Mouse (Mus musculus): ENCODE results near the gene Casp2. TPM values are rescaled to one million over a fixed set of nuclear protein-coding genes. Genes with fewer than 3 reads are reported as not detected.
A peak's percentile ranks its signal among the peaks of the same experiment; 100 is the strongest.

The Casp2 gene
- polyA plus RNA-seq (2011; ENCODE audit: insufficient read depth, insufficient read length, low read depth, missing spikeins), result 37.3 and 37.8 TPM in 2 replicates

- TF ChIP-seq CTCF (IDR thresholded peaks at IDR 0.05; ENCODE audit: low read depth, low read length) (peak; percentile 93), POLR2A (IDR thresholded peaks at IDR 0.05; ENCODE audit: insufficient read depth, low read length) (no peak)
- Histone ChIP-seq H3K9ac (ENCODE audit: low read depth, poor library complexity, severe bottlenecking) (peak within 1 kb of the TSS; percentile 79), H3K36me3 (ENCODE audit: control insufficient read depth, insufficient read depth, low read length, poor library complexity, severe bottlenecking) (peaks cover 30% of the 10 kb centered on the region), H3K9me3 (replicated peaks; ENCODE audit: control insufficient read depth, insufficient read depth, low read length, poor library complexity, severe bottlenecking) (no peaks in the 10 kb centered on the region), H3K27me3 (ENCODE audit: control insufficient read depth, insufficient read depth, low read length, poor library complexity, severe bottlenecking) (no peaks in the 10 kb centered on the region), H3K4me3 (ENCODE audit: low read depth, low read length) (peak within 1 kb of the TSS; percentile 76), H3K27ac (ENCODE audit: insufficient read depth, low read length) (0 out of 2 replicates have a peak within 1 kb of the TSS, but pooled peaks have one; percentile 0), H3K4me1 (ENCODE audit: control insufficient read depth, insufficient read depth, low read length) (peaks cover 3% of the 10 kb centered on the region)
These were observed at the start of gene Casp2 for GRCm38 (mm10) chr6:42264626-42265312. TSS of gene Casp2 (plus strand) at chr6:42264985.

DNA sequence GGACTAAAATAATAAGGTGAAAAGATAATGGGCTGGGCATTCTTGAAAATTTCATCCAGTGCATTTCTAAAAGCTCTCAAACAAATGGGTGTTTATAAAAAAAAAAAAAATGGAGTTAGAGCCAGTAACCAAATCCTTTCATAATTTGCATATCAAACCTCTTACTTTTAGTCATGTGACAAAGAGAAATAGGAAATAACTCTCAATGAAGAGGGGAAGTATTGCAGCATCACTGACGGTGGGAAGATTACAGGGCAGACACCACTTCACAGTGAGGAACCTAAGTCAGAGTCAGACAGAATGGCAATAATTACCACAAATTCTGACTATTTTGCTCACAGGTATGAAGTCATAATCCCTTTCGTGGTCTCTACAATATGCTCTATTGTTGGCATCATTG is 49.8 kb upstream of the Casp2 start, which contains the start of gene Tas2r144:
Tas2r144 (plus strand) TSS at position 301 of the 400 bp plus-strand sequence.
- H3K4me3 ChIP-seq (ENCODE audit: low read depth, low read length), result no peak within 1 kb of the TSS
- H3K27me3 ChIP-seq (ENCODE audit: control insufficient read depth, insufficient read depth, low read length, poor library complexity, severe bottlenecking), result no peaks in the 10 kb centered on the region; the same call in 1 of the 2 replicates
- no peaks in the 10 kb centered on the region for H3K4me1 ChIP-seq (ENCODE audit: control insufficient read depth, insufficient read depth, low read length)
- no peak within 1 kb of the TSS for H3K27ac ChIP-seq (ENCODE audit: insufficient read depth, low read length)
- no peaks in the 10 kb centered on the region for H3K36me3 ChIP-seq (ENCODE audit: control insufficient read depth, insufficient read depth, low read length, poor library complexity, severe bottlenecking)
- no peak within 1 kb of the TSS for H3K9ac ChIP-seq (ENCODE audit: low read depth, poor library complexity, severe bottlenecking)
- TF ChIP-seq EP300 (IDR thresholded peaks at IDR 0.05; ENCODE audit: insufficient read depth, low read depth, low read length) (no peak), CTCF (IDR thresholded peaks at IDR 0.05; ENCODE audit: low read depth, low read length) (no peak), POLR2A (IDR thresholded peaks at IDR 0.05; ENCODE audit: insufficient read depth, low read length) (no peak)
- H3K9me3 ChIP-seq (replicated peaks; ENCODE audit: control insufficient read depth, insufficient read depth, low read length, poor library complexity, severe bottlenecking), result no peaks in the 10 kb centered on the region; the same call in none of the 2 replicates

GRCm38 (mm10) chr6:42222286-42222685 is 42.5 kb upstream of the Casp2 start:
- no peaks in the 10 kb centered on the region for H3K36me3 ChIP-seq (ENCODE audit: control insufficient read depth, insufficient read depth, low read length, poor library complexity, severe bottlenecking)
- TF ChIP-seq POLR2A (IDR thresholded peaks at IDR 0.05; ENCODE audit: insufficient read depth, low read length), result no peak
- no peak for TF ChIP-seq CTCF (IDR thresholded peaks at IDR 0.05; ENCODE audit: low read depth, low read length)
- TF ChIP-seq EP300 (IDR thresholded peaks at IDR 0.05; ENCODE audit: insufficient read depth, low read depth, low read length), result no peak
- no peak overlapping the region for H3K4me3 ChIP-seq (ENCODE audit: low read depth, low read length)
- H3K9ac ChIP-seq (ENCODE audit: low read depth, poor library complexity, severe bottlenecking), result no peak overlapping the region
- H3K9me3 ChIP-seq (replicated peaks; ENCODE audit: control insufficient read depth, insufficient read depth, low read length, poor library complexity, severe bottlenecking), result no peaks in the 10 kb centered on the region
- no peaks in the 10 kb centered on the region; the same call in 1 of the 2 replicates for H3K27me3 ChIP-seq (ENCODE audit: control insufficient read depth, insufficient read depth, low read length, poor library complexity, severe bottlenecking)
- H3K27ac ChIP-seq (ENCODE audit: insufficient read depth, low read length), result no peak overlapping the region
- no peaks in the 10 kb centered on the region for H3K4me1 ChIP-seq (ENCODE audit: control insufficient read depth, insufficient read depth, low read length)

- H3K4me3 ChIP-seq (ENCODE audit: low read depth, low read length), result no peak overlapping the region
- H3K27me3 ChIP-seq (ENCODE audit: control insufficient read depth, insufficient read depth, low read length, poor library complexity, severe bottlenecking), result no peaks in the 10 kb centered on the region
- no peak overlapping the region for H3K27ac ChIP-seq (ENCODE audit: insufficient read depth, low read length)
- TF ChIP-seq EP300 (IDR thresholded peaks at IDR 0.05; ENCODE audit: insufficient read depth, low read depth, low read length), result no peak
- TF ChIP-seq POLR2A (IDR thresholded peaks at IDR 0.05; ENCODE audit: insufficient read depth, low read length), result no peak
- TF ChIP-seq CTCF (IDR thresholded peaks at IDR 0.05; ENCODE audit: low read depth, low read length), result no peak
- H3K9ac ChIP-seq (ENCODE audit: low read depth, poor library complexity, severe bottlenecking), result no peak overlapping the region
- H3K4me1 ChIP-seq (ENCODE audit: control insufficient read depth, insufficient read depth, low read length), result no peaks in the 10 kb centered on the region
- H3K9me3 ChIP-seq (replicated peaks; ENCODE audit: control insufficient read depth, insufficient read depth, low read length, poor library complexity, severe bottlenecking), result no peaks in the 10 kb centered on the region
- H3K36me3 ChIP-seq (ENCODE audit: control insufficient read depth, insufficient read depth, low read length, poor library complexity, severe bottlenecking), result no peaks in the 10 kb centered on the region
These were observed 39.7 kb upstream of the Casp2 start for GRCm38 (mm10) chr6:42225046-42225445.

DNA sequence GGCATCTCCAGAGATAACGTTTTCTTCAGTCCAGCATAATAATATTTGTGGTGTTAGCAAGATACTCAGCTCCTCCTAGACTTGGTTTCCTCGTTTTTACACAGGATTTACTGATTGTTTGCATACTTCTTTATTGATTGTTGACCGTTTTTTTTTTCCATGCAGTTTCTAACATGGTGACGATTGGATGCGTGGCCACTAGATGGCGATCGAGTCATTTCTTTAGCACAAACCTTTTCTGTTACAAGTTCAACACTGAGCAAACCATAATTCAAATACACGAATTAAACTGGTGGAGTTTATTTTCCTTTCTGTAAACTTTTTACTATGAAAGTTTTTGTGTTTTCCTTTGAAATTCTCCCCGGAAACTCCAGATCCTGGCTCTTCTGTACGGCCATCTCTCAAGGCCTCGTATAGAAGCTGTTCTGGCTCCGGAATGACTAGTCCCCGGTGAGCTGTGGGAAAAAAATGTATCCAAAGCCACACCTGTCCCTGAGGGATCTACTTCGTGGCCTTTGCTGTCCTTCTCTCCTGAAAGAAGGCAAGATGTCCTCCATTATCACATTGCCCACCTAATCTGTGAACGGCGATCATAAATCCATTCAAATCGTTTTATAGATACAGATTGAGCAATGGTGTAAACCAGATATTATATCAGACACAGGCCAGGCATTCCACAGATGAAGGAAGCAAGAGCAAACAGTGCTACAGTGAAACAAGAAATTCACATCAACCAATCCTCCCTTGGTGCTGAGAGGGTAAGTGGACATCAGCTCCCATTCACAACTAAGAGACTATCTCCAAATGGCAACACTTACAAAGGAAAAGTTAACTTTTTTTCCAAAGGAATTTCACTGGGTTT is 37.3 kb upstream of the Casp2 start:
- H3K9ac ChIP-seq (ENCODE audit: low read depth, poor library complexity, severe bottlenecking), result no peak overlapping the region
- H3K27ac ChIP-seq (ENCODE audit: insufficient read depth, low read length), result no peak overlapping the region
- H3K9me3 ChIP-seq (replicated peaks; ENCODE audit: control insufficient read depth, insufficient read depth, low read length, poor library complexity, severe bottlenecking), result no peaks in the 10 kb centered on the region
- H3K4me1 ChIP-seq (ENCODE audit: control insufficient read depth, insufficient read depth, low read length), result no peaks in the 10 kb centered on the region
- no peak for TF ChIP-seq CTCF (IDR thresholded peaks at IDR 0.05; ENCODE audit: low read depth, low read length)
- TF ChIP-seq EP300 (IDR thresholded peaks at IDR 0.05; ENCODE audit: insufficient read depth, low read depth, low read length), result no peak
- TF ChIP-seq POLR2A (IDR thresholded peaks at IDR 0.05; ENCODE audit: insufficient read depth, low read length), result no peak
- no peaks in the 10 kb centered on the region for H3K36me3 ChIP-seq (ENCODE audit: control insufficient read depth, insufficient read depth, low read length, poor library complexity, severe bottlenecking)
- no peak overlapping the region for H3K4me3 ChIP-seq (ENCODE audit: low read depth, low read length)
- H3K27me3 ChIP-seq (ENCODE audit: control insufficient read depth, insufficient read depth, low read length, poor library complexity, severe bottlenecking), result no peaks in the 10 kb centered on the region

Measured in ES-Bruce4 (cell line).